Mouse (Mus musculus) hindbrain, postnatal 0 days (tissue): ENCODE data around the gene Ptbp1. TPM values are rescaled to one million over a fixed set of nuclear protein-coding genes. Genes with fewer than 3 reads are reported as not detected.

ENCODE experiments used
- ATAC-seq: fragments of 200-750 bp; cut with Nextera tagmentation; 2 replicates; pipeline ENCODE4 v1.8.0; 2017; ENCODE audit warnings: mild to moderate bottlenecking, moderate TSS enrichment, moderate library complexity
- DNase-seq: peaks from one replicate; pipeline ENCODE4 v3.0.0-alpha.2; 2015; ENCODE audit warnings: low spot score
- H3K27ac ChIP-seq: fragments of 300-500 bp; sonication (generic); 2 replicates; pipeline ENCODE4 v1.5.1; 2014; ENCODE audit warnings: mild to moderate bottlenecking
- H3K27me3 ChIP-seq: fragments of 300-500 bp; sonication (generic); 2 replicates; pipeline ENCODE4 v1.6.1; 2014; ENCODE audit warnings: low read length, mixed read lengths; ENCODE audit not compliant: insufficient read depth
- H3K36me3 ChIP-seq: fragments of 300-500 bp; sonication (generic); 2 replicates; pipeline ENCODE4 v1.6.1; 2014; ENCODE audit warnings: low read length, mixed read lengths; ENCODE audit not compliant: insufficient read depth
- H3K4me1 ChIP-seq: fragments of 300-500 bp; sonication (generic); 2 replicates; pipeline ENCODE4 v1.6.1; 2014; ENCODE audit warnings: antibody characterized with exemption, low read length, mixed read lengths; ENCODE audit not compliant: insufficient read depth
- H3K4me2 ChIP-seq: fragments of 300-500 bp; sonication (generic); 2 replicates; pipeline ENCODE4 v1.6.1; 2014; ENCODE audit warnings: low read depth, mild to moderate bottlenecking, low read length, moderate library complexity, mixed read lengths
- H3K4me3 ChIP-seq: fragments of 300-500 bp; sonication (generic); 2 replicates; pipeline ENCODE4 v1.5.1; 2014; ENCODE audit warnings: low read length
- H3K9ac ChIP-seq: fragments of 300-500 bp; sonication (generic); replicated peaks from 2 replicates; pipeline ENCODE4 v1.6.1; 2014; ENCODE audit warnings: mild to moderate bottlenecking, low read length, moderate library complexity, mixed read lengths
- H3K9me3 ChIP-seq: fragments of 300-500 bp; sonication (generic); 2 replicates; pipeline ENCODE4 v1.6.1; 2016; ENCODE audit warnings: low read length, mixed read lengths
- CTCF ChIP-seq: IDR thresholded peaks from 2 replicates; pipeline ENCODE4 v1.5.1; 2016; ENCODE audit warnings: antibody characterized with exemption, control low read depth, low read depth
- WGBS: fragments of 180-500 bp; shearing (Covaris S2); extraction: QIAGEN DNeasy Blood & Tissue Kit; methylation state at CpG from one replicate; pipeline ENCODE4 v1.1.7; 2014; 5-methylcytosine and 5-hydroxymethylcytosine counted together
- polyA plus RNA-seq: library from polyadenylated mRNA; unstranded; fragments of >200 nt; fragmentation: Nextera tagmentation; extraction: Ambion mirVana; gene quantifications from 2 replicates; pipeline ENCODE4 v1.2.1, GENCODE M21; 2015
- total RNA-seq: library from RNA; depleted of rRNA; stranded (reverse); fragments of >200 nt; gene quantifications from 2 replicates; pipeline ENCODE4 v1.2.3, GENCODE M21; 2014

Gene Ptbp1
- total and polyA plus RNA-seq, 2 experiments from 2014 or later: 65.5 to 173 TPM

DNA sequence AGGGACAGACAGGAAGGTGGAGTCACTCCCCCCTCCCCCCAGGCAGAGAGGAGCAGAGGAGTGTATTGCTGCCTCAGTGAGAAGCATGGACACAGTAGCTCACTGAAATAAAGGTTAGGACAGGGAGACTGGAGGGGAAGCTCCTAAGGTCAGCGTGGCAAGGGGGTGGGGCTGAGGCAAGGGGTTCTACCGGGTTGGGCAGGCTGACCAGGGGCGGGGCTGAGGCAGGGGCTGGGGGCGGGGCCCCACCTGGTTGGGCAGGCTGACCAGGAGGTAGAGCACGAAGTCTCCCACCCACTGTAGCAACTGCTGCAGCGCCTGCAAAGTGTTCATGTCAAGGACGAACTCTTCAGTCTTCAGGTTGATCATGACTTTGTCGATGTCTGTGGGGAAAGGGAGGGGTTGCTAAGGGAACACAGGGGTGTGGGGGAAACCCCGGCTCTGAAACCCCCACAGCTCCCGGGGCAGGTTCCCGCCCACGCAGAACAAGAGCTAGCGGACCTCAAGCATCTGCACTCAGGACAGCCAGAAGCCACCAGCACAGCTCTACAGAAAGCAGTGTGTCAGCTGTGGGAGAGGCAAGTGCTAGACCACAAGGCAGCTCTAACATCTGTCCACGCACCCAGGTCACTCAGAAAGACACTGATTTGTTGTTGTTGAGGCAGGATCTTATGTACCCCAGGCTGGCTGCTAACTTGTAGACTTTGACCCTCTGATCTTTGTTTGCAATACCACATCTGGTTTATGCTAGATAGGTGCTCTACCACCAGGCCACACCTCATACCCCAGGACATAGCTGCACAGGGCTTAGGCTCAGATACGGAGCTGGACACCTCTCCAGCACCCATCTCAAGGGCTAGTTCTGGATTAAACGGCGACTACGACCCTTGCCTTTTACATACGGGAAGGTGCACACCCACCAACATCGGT lies 43.4 kb downstream of the Ptbp1 start:
- H3K4me2 ChIP-seq: no peak overlapping the region
- no peak overlapping the region for H3K9ac ChIP-seq
- no peak for DNase-seq
- no peak for TF ChIP-seq CTCF
- no peak overlapping the region for H3K27ac ChIP-seq
- no peaks in the 10 kb centered on the region for H3K27me3 ChIP-seq
- no peaks in the 10 kb centered on the region for H3K9me3 ChIP-seq
- ATAC-seq: no peak
- no peak overlapping the region for H3K4me3 ChIP-seq
- peaks cover 20% of the 10 kb centered on the region; the same call in 1 of the 2 replicates for H3K36me3 ChIP-seq
- 61% methylated on average over 20 of the region's 20 CpGs for WGBS
- H3K4me1 ChIP-seq: no peaks in the 10 kb centered on the region

DNA sequence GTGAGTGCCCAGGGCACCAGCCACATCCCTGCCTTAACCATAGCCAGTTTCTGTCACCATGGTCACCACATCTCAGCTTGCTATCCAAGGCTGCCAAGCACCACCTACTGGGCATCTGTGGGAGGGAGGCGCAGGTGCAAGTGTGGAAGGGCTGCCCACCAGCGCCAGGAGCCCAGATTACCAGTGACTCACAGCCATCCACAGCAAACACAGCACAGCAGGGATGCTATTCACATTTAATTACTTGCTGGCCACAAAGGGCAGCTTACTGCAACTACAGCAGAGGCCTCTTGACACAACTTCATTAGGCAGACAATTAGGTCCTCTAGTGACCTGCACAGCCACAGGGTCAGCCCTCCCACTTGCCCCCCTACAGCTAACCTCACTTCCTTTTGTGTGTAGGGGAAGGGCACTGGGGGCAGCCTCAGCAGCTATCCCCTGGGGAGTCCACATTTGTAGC lies 46.8 kb downstream of the Ptbp1 start:
- WGBS: 10% methylated on average over 2 of the region's 2 CpGs
- peaks cover 25% of the 10 kb centered on the region; the same call in 1 of the 2 replicates for H3K36me3 ChIP-seq
- ATAC-seq: peak; percentile 77

GRCm38 (mm10) chr10:79906712-79907111 lies 52.5 kb downstream of the Ptbp1 start:
- H3K36me3 ChIP-seq: peaks cover 21% of the 10 kb centered on the region; the same call in 1 of the 2 replicates
- WGBS: 93% methylated on average over 9 of the region's 9 CpGs
- no peaks in the 10 kb centered on the region for H3K27me3 ChIP-seq
- no peaks in the 10 kb centered on the region for H3K9me3 ChIP-seq
- H3K4me1 ChIP-seq: no peaks in the 10 kb centered on the region
- H3K27ac ChIP-seq: no peak overlapping the region
- H3K4me2 ChIP-seq: no peak overlapping the region
- DNase-seq (no peak), ATAC-seq (no peak)
- H3K9ac ChIP-seq: no peak overlapping the region
- TF ChIP-seq CTCF: no peak
- no peak overlapping the region for H3K4me3 ChIP-seq

More for the DNA sequence above, 46.8 kb downstream of the Ptbp1 start:
- no peak overlapping the region for H3K4me2 ChIP-seq
- no peaks in the 10 kb centered on the region for H3K4me1 ChIP-seq
- no peaks in the 10 kb centered on the region for H3K9me3 ChIP-seq
- no peak overlapping the region for H3K27ac ChIP-seq
- TF ChIP-seq CTCF: peak; percentile 70
- no peaks in the 10 kb centered on the region for H3K27me3 ChIP-seq
- DNase-seq: peak; percentile 78
- H3K4me3 ChIP-seq: no peak overlapping the region
- no peak overlapping the region for H3K9ac ChIP-seq

- no peak for TF ChIP-seq CTCF
- no peak overlapping the region for H3K9ac ChIP-seq
- H3K27ac ChIP-seq: no peak overlapping the region
- H3K9me3 ChIP-seq: no peaks in the 10 kb centered on the region
- no peak overlapping the region for H3K4me3 ChIP-seq
- H3K27me3 ChIP-seq: no peaks in the 10 kb centered on the region
- no peak for ATAC-seq
- H3K4me2 ChIP-seq: no peak overlapping the region
- peaks cover 21% of the 10 kb centered on the region; the same call in 1 of the 2 replicates for H3K36me3 ChIP-seq
- 88% methylated on average over 10 of the region's 10 CpGs for WGBS
- no peak for DNase-seq
- H3K4me1 ChIP-seq: no peaks in the 10 kb centered on the region
Observed at GRCm38 (mm10) chr10:79907415-79907814, 53.2 kb downstream of the Ptbp1 start.

GRCm38 (mm10) chr10:79908167-79909091 lies 54.2 kb downstream of the Ptbp1 start, which contains the start of gene Med16:
Gene Med16 (minus strand): TSS chr10:79908923.
- no peak for TF ChIP-seq CTCF
- H3K36me3 ChIP-seq: peaks cover 11% of the 10 kb centered on the region; the same call in 1 of the 2 replicates

More at GRCm38 (mm10) chr10:79908167-79909091, 54.2 kb downstream of the Ptbp1 start, which contains the start of gene Med16:
- DNase-seq: peak; percentile 96
- Histone ChIP-seq H3K9me3 (no peaks in the 10 kb centered on the region), H3K4me3 (peak within 1 kb of the TSS; percentile 70), H3K4me2 (peak within 1 kb of the TSS; percentile 53), H3K27ac (peak within 1 kb of the TSS; percentile 100), H3K27me3 (no peaks in the 10 kb centered on the region), H3K4me1 (no peaks in the 10 kb centered on the region), H3K9ac (peak within 1 kb of the TSS; percentile 97)
- peak; percentile 97 for ATAC-seq
- 1% methylated on average over 52 of the region's 52 CpGs for WGBS
